Mouse (Mus musculus) midbrain, embryonic 14.5 days (tissue): ENCODE measurements at regions not wholly inside any gene's neighbourhood (a gene's known extent, or its start where the extent isn't known, plus 50 kb on each side); places are given as distances from the start of the nearest gene placed in this dataset.

Experiments
- ATAC-seq: fragments of 200-750 bp; cut with Nextera tagmentation; 2 replicates; pipeline ENCODE4 v1.8.0; 2017; ENCODE audit warnings: moderate number of reproducible peaks, moderate library complexity; ENCODE audit not compliant: low FRiP score, low TSS enrichment
- DNase-seq: peaks from one replicate; pipeline ENCODE4 v3.0.0-alpha.2; 2015
- H3K27ac ChIP-seq: fragments of 300-500 bp; sonication (generic); replicated peaks from 2 replicates; pipeline ENCODE4 v1.5.1; 2014; ENCODE audit warnings: mild to moderate bottlenecking, low read depth, low read length, moderate library complexity
- H3K27me3 ChIP-seq: fragments of 300-500 bp; sonication (generic); 2 replicates; pipeline ENCODE4 v1.6.1; 2014; ENCODE audit warnings: low read length, control low read depth, mixed read lengths; ENCODE audit not compliant: control insufficient read depth, insufficient read depth
- H3K36me3 ChIP-seq: fragments of 300-500 bp; sonication (generic); 2 replicates; pipeline ENCODE4 v1.6.1; 2014; ENCODE audit warnings: low read length, control low read depth; ENCODE audit not compliant: control insufficient read depth, insufficient read depth
- H3K4me1 ChIP-seq: fragments of 300-500 bp; sonication (generic); 2 replicates; pipeline ENCODE4 v1.6.1; 2014; ENCODE audit warnings: mild to moderate bottlenecking, antibody characterized with exemption, low read length, control low read depth; ENCODE audit not compliant: control insufficient read depth, insufficient read depth
- H3K4me2 ChIP-seq: fragments of 300-500 bp; sonication (generic); 2 replicates; pipeline ENCODE4 v1.6.1; 2014; ENCODE audit warnings: mild to moderate bottlenecking, low read length, moderate library complexity
- H3K4me3 ChIP-seq: fragments of 300-500 bp; sonication (generic); replicated peaks from 2 replicates; pipeline ENCODE4 v1.5.1; 2014; ENCODE audit warnings: low read depth, low read length
- H3K9ac ChIP-seq: fragments of 300-500 bp; sonication (generic); replicated peaks from 2 replicates; pipeline ENCODE4 v1.6.1; 2014; ENCODE audit warnings: mild to moderate bottlenecking, low read length, moderate library complexity
- H3K9me3 ChIP-seq: fragments of 300-500 bp; sonication (generic); 2 replicates; pipeline ENCODE4 v1.6.1; 2016; ENCODE audit warnings: low read length, control low read depth, mixed read lengths; ENCODE audit not compliant: control insufficient read depth
- WGBS: fragments of 180-500 bp; shearing (Covaris S2); extraction: QIAGEN DNeasy Blood & Tissue Kit; methylation state at CpG from one replicate; pipeline ENCODE4 v1.1.7; 2014; 5-methylcytosine and 5-hydroxymethylcytosine counted together

DNA sequence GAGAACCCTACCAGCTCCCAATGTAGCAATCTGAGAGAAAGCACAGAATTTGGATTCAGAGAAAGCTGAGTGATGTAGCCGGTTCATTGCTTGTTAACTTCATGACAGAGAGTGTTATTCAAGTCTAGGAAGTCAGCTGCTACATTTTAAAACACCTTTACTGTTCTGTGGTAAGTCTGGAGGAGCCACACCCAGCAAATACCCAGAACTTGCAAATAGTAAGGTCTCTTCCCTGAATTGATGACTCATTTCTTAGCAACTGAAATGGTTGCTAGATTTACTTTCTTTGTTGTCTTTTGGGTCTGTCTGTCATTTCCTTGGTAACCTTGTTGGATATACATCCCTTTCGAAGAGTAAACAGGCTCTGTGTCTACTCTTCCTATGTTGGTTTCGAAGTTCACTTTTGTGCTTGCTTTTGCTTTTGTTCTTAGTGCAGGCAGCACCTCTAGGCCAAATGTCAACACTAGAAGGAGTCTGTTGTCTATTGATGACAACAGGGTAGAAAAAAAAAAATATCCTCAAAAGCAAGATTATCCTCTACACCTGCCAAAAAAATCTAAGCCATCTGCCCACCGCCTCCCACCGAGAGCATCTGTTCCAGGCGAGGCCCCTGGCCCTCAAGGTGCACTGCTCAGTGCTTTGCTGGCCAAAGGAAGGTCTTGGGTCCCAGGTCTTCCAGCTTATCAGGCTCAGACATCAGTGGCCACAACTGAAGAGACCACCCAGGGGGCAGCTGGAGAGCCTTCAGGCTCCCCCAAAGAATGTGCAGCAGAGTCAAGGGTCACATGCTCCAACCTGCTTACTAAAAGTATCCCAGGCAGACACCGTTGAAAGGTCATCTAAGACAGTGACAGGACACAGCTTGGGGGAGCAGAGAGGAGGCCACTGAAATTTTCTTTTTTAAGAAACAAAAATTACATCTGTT lies 372.3 kb upstream of the Nfe2l3 start:
- Histone ChIP-seq H3K4me1 (peaks cover 25% of the 10 kb centered on the region), H3K9ac (no peak overlapping the region), H3K27ac (peak overlapping the region; percentile 33; the same call in 1 of the 2 replicates), H3K9me3 (no peaks in the 10 kb centered on the region), H3K4me3 (no peak overlapping the region), H3K27me3 (no peaks in the 10 kb centered on the region), H3K36me3 (no peaks in the 10 kb centered on the region), H3K4me2 (no peak overlapping the region)
- no peak for DNase-seq
- 55% methylated on average over 7 of the region's 7 CpGs for WGBS
- ATAC-seq = no peak

DNA sequence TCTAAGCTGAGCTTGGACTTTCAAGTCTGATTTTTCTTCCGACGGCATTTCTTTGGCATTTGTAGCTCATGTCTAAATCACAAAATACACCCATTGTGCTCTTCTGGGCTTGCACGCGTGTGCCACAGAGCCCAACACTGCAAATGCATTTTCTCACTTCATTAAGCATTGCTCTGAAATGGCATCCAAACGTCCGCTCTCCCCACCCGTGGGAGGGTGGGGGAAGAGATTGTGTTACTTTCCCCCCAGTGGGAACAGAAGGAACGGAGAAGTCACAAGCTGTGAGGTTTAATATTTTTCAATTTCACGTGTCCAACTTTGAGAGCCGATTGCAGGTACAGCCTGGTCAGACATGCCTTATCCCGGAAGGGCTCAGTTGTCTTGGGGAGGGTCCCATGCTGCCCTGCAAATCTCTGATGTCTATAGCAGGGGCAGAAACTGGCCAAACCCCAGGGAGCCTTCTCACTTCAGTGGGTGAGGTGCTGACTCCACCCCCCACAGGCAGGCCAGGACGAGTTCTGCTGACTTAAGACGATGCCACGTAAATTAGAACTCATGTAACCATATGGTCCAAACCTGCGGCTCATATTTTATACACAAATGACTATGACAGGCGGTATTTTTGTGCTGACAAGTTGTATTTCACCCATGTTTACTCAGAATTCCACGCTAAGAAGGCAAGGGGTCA lies 371.5 kb upstream of the Nfe2l3 start:
- no peaks in the 10 kb centered on the region for H3K36me3 ChIP-seq
- ATAC-seq (no peak), DNase-seq (no peak)
- H3K27ac ChIP-seq = peak overlapping the region; percentile 33; the same call in 1 of the 2 replicates
- no peak overlapping the region for H3K4me2 ChIP-seq
- H3K4me3 ChIP-seq = no peak overlapping the region
- WGBS = 55% methylated on average over 17 of the region's 17 CpGs
- H3K4me1 ChIP-seq = peaks cover 25% of the 10 kb centered on the region
- no peaks in the 10 kb centered on the region for H3K9me3 ChIP-seq
- no peaks in the 10 kb centered on the region for H3K27me3 ChIP-seq
- H3K9ac ChIP-seq = no peak overlapping the region

GRCm38 (mm10) chr6:51065156-51065555 lies 367.3 kb upstream of the Nfe2l3 start:
- 80% methylated on average over 6 of the region's 6 CpGs for WGBS
- Histone ChIP-seq H3K27ac (no peak overlapping the region), H3K36me3 (no peaks in the 10 kb centered on the region), H3K27me3 (no peaks in the 10 kb centered on the region), H3K9ac (no peak overlapping the region), H3K9me3 (no peaks in the 10 kb centered on the region), H3K4me3 (no peak overlapping the region), H3K4me2 (no peak overlapping the region), H3K4me1 (0 out of 2 replicates have a peak, but pooled peaks cover 10% of the 10 kb centered on the region)
- ATAC-seq (no peak), DNase-seq (no peak)

DNA sequence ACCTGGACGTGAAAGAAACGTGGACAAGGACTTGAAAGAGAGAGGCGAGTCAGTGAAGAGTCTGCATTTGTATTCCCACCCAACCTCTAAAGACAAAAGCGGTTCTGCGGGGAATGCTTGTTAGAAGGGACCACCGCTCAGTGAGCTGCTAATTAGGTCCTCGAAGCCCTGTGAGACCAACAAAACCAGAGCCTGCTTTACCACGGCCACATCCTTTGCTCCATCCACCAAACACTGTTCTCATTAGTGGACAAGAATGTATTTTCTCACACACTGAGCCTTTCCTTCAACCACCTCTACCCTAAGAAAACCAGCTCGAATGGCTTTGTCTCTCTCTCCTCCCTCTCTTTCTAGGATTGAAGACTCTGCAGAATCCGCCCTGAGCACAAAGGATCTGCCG lies 365.1 kb upstream of the Nfe2l3 start:
- 63% methylated on average over 11 of the region's 11 CpGs for WGBS
- Histone ChIP-seq H3K36me3 (no peaks in the 10 kb centered on the region), H3K4me3 (no peak overlapping the region), H3K4me2 (no peak overlapping the region), H3K4me1 (peaks cover 17% of the 10 kb centered on the region), H3K27ac (no peak overlapping the region; the same call in 1 of the 2 replicates), H3K9me3 (no peaks in the 10 kb centered on the region), H3K27me3 (no peaks in the 10 kb centered on the region), H3K9ac (no peak overlapping the region)
- DNase-seq = no peak
- no peak for ATAC-seq

GRCm38 (mm10) chr6:51069945-51070344 lies 362.5 kb upstream of the Nfe2l3 start:
- H3K9ac ChIP-seq = no peak overlapping the region
- H3K36me3 ChIP-seq = no peaks in the 10 kb centered on the region
- no peak overlapping the region for H3K4me2 ChIP-seq
- no peaks in the 10 kb centered on the region for H3K27me3 ChIP-seq
- ATAC-seq = no peak
- H3K9me3 ChIP-seq = no peaks in the 10 kb centered on the region
- WGBS = 46% methylated on average over 5 of the region's 5 CpGs
- H3K4me1 ChIP-seq = peaks cover 17% of the 10 kb centered on the region
- no peak overlapping the region for H3K4me3 ChIP-seq
- peak overlapping the region; percentile 53; the same call in 1 of the 2 replicates for H3K27ac ChIP-seq
- no peak for DNase-seq

DNA sequence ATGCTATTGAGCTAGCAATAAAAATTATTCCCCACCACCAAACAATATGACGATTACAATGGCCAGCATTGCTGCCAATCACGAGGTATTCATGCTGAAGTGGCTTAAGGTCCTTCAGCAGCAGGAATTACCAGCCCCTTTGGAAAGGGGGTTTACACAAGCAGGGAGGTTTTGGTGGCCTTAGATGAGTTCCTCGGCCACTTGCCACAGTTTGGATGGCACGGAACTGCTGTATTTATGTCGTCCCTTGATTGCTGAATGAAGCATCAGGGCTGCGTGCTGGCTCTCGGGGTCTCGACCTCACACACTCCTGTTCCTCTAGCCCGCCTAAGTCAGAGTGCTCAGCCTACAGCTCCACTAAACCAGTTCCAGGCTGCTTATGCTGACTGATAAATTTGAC lies 361.2 kb upstream of the Nfe2l3 start:
- H3K9ac ChIP-seq = no peak overlapping the region
- peak overlapping the region; percentile 32; the same call in 1 of the 2 replicates for H3K27ac ChIP-seq
- H3K4me3 ChIP-seq = no peak overlapping the region
- H3K36me3 ChIP-seq = no peaks in the 10 kb centered on the region
- H3K9me3 ChIP-seq = no peaks in the 10 kb centered on the region
- 13% methylated on average over 9 of the region's 9 CpGs for WGBS
- H3K4me1 ChIP-seq = peaks cover 21% of the 10 kb centered on the region
- no peak overlapping the region for H3K4me2 ChIP-seq
- DNase-seq (no peak), ATAC-seq (no peak; the same call in 1 of the 2 replicates)
- no peaks in the 10 kb centered on the region for H3K27me3 ChIP-seq

DNA sequence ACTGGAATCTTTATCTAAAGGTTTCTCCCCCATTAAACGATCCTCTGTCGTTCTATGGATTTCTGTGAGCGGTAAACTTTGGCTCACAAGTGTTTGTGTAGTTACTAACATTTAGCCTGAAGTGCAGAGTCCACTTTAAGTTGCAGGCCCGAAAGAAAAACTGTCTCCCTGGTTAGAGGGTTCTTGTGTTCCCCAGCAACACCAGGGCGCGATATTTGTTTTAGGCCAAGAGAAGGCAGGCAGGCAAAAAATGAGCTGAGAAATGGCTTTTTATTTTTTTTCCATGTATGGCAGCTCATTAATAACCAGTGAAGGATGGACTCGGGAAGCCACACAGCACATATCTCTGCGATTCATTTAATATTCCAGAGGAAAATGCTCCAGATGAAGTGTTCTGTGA lies 357.4 kb upstream of the Nfe2l3 start:
- DNase-seq (no peak), ATAC-seq (no peak)
- H3K4me3 ChIP-seq = no peak overlapping the region
- no peaks in the 10 kb centered on the region for H3K9me3 ChIP-seq
- peaks cover 39% of the 10 kb centered on the region for H3K4me1 ChIP-seq
- 74% methylated on average over 8 of the region's 8 CpGs for WGBS
- no peak overlapping the region for H3K9ac ChIP-seq
- H3K4me2 ChIP-seq = no peak overlapping the region
- H3K27me3 ChIP-seq = no peaks in the 10 kb centered on the region
- 0 out of 2 replicates have a peak overlapping the region, but pooled peaks have one; percentile 63 for H3K27ac ChIP-seq
- H3K36me3 ChIP-seq = no peaks in the 10 kb centered on the region

DNA sequence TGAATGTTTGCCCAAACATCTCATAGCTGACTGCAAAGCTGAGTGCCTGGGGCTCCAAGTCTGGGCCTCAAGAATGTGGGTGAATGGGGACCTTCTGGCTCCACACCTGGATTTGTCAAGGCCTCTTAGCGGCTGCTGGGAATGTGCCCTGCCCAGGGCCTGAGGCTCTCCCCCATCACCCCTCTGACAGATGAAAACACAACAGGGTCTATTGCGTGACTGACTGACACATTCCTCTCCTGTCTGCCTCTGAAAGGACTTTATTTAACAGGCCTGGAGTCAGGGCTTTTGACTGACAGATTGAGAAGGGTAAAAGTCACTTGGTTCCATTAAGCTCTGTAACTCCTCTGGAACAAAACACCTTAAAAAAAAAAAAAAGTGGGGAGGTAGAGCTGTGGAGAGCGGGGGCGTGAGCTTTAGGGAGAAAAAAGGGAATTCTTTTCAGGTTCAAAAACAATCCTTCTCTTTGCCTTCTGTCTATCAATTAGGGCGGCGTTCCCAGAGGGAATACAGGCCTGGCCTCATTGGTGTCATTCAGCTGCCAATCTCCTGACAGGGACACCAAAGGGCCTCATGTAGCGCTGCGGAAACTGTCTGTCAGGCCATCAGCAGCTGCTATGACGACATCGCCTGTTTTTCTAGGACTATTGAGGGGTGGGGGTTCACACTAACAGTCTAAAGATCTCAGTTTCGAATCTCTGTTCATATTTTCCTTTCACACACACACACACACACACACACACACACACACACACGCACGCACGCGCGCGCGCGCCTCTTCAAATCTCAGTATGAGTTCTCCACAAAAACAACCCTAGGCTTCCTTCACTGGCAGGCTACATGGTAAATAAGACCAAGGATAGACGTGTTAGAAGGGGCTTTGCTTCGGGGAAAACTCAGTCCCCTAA lies 355.4 kb upstream of the Nfe2l3 start:
- no peaks in the 10 kb centered on the region for H3K9me3 ChIP-seq
- ATAC-seq = peak; percentile 91
- no peak overlapping the region for H3K4me2 ChIP-seq
- H3K9ac ChIP-seq = no peak overlapping the region
- peak overlapping the region; percentile 71 for H3K27ac ChIP-seq
- DNase-seq = peak; percentile 85
- peaks cover 29% of the 10 kb centered on the region for H3K4me1 ChIP-seq
- no peak overlapping the region for H3K4me3 ChIP-seq
- H3K36me3 ChIP-seq = no peaks in the 10 kb centered on the region
- 12% methylated on average over 21 of the region's 21 CpGs for WGBS
- no peaks in the 10 kb centered on the region for H3K27me3 ChIP-seq
